Mouse (Mus musculus): Measurements from ENCODE around the gene Tmem229b. TPM values are rescaled to one million over a fixed set of nuclear protein-coding genes. Genes with fewer than 3 reads are reported as not detected.

Gene Tmem229b
- polyA plus RNA-seq, 1 experiment = 2.6 TPM

DNA sequence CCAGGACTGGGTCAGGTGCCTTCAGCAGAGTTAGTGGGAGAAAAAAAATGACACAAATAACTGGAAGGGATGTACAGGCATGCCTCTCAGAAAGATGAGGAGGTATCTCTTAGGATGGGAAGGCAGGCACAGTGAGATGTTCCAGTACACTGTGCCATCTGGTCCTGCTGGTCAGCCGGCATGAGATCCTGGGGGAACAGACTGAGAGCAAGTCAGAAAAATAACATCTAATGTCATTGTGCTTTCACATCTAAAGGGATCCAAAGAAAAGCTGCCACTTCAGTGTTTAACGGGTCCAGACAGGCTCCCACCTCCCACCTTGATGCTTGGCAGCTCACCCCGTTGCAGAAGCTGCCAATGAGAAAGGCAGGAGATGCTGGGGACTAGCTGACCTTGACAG, 54.9 kb downstream of the Tmem229b start:
- Histone ChIP-seq H3K4me1 (ENCODE audit: control insufficient read depth, insufficient read depth, low read length) (no peaks in the 10 kb centered on the region), H3K27me3 (ENCODE audit: control insufficient read depth, insufficient read depth, low read length) (no peaks in the 10 kb centered on the region), H3K36me3 (ENCODE audit: control insufficient read depth, insufficient read depth, low read length) (no peaks in the 10 kb centered on the region), H3K27ac (ENCODE audit: control insufficient read depth, insufficient read depth, low read depth, low read length) (no peak overlapping the region), H3K4me3 (ENCODE audit: control insufficient read depth, low read depth, low read length) (no peak overlapping the region)
- no peak for TF ChIP-seq POLR2A (IDR thresholded peaks at IDR 0.05; ENCODE audit: control insufficient read depth, low read depth, low read length)
- no peak for TF ChIP-seq CTCF (IDR thresholded peaks at IDR 0.05; ENCODE audit: control insufficient read depth, insufficient read depth, insufficient replicate concordance, low read depth, low read length)

DNA sequence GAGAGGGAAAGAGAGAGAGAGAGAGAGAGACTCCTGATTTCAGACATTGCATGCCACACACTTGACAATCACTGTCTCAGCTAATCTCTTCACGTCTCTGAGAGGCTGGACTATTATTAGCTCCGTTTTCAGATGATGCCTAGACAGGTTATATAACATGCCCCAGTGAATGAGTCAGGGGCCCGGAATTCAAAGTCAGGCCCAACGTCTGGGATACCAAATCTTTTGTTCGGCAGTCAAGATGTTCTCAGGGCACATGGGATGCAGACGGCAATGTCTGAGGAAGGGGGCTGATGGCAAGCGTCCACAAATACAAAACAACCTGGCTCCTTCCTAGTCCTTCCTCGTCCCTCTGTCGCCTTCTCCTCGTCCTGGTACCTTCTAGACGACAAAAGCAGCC, 55.4 kb downstream of the Tmem229b start:
- TF ChIP-seq CTCF (IDR thresholded peaks at IDR 0.05; ENCODE audit: control insufficient read depth, insufficient read depth, insufficient replicate concordance, low read depth, low read length) = no peak
- no peak for TF ChIP-seq POLR2A (IDR thresholded peaks at IDR 0.05; ENCODE audit: control insufficient read depth, low read depth, low read length)
- H3K27me3 ChIP-seq (ENCODE audit: control insufficient read depth, insufficient read depth, low read length) = no peaks in the 10 kb centered on the region
- no peaks in the 10 kb centered on the region for H3K4me1 ChIP-seq (ENCODE audit: control insufficient read depth, insufficient read depth, low read length)
- H3K4me3 ChIP-seq (ENCODE audit: control insufficient read depth, low read depth, low read length) = no peak overlapping the region
- no peaks in the 10 kb centered on the region for H3K36me3 ChIP-seq (ENCODE audit: control insufficient read depth, insufficient read depth, low read length)
- H3K27ac ChIP-seq (ENCODE audit: control insufficient read depth, insufficient read depth, low read depth, low read length) = no peak overlapping the region

DNA sequence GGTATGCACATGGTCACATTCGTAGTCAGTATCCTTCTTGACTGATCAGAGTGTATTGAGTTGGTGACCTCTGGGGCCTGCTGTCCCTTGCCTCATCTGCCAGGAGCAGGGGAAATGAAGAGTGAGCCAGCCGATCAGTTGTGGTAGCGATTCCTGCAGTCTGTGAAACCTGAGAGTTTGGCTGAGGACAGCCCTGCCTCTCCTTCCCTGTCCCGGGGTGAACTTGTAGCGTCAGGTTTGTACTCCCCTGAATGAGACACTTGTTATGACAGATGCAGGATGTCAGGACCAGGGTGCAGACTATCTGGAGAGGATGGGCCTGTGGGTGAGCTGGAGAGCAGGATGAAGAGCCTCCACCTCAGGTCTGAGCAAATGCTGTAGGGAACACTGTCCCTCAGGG, 59.8 kb downstream of the Tmem229b start:
- Histone ChIP-seq H3K4me1 (ENCODE audit: control insufficient read depth, insufficient read depth, low read length) (no peaks in the 10 kb centered on the region), H3K27ac (ENCODE audit: control insufficient read depth, insufficient read depth, low read depth, low read length) (no peak overlapping the region), H3K4me3 (ENCODE audit: control insufficient read depth, low read depth, low read length) (no peak overlapping the region), H3K27me3 (ENCODE audit: control insufficient read depth, insufficient read depth, low read length) (no peaks in the 10 kb centered on the region), H3K36me3 (ENCODE audit: control insufficient read depth, insufficient read depth, low read length) (no peaks in the 10 kb centered on the region)
- no peak for TF ChIP-seq POLR2A (IDR thresholded peaks at IDR 0.05; ENCODE audit: control insufficient read depth, low read depth, low read length)
- TF ChIP-seq CTCF (IDR thresholded peaks at IDR 0.05; ENCODE audit: control insufficient read depth, insufficient read depth, insufficient replicate concordance, low read depth, low read length) = no peak

DNA sequence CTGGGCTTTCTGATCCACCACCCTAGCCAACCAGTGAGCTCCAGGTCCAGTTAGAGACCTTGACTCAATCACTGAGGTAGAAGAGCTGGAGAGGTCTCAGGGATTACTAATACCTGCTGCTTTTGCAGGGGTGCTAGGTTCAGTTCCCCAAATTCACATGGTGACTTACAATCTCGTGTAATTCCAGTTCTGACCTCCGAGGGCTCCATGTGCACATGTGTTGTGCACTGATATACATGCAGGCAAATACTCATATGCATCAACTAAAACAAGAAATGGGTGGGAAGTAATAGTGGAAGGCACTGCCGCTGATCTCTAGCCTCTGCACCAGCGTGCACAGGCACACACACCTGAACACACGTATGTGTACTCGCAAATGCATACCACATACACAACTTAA, 60.3 kb downstream of the Tmem229b start:
- TF ChIP-seq POLR2A (IDR thresholded peaks at IDR 0.05; ENCODE audit: control insufficient read depth, low read depth, low read length) (no peak), CTCF (IDR thresholded peaks at IDR 0.05; ENCODE audit: control insufficient read depth, insufficient read depth, insufficient replicate concordance, low read depth, low read length) (no peak)
- H3K27me3 ChIP-seq (ENCODE audit: control insufficient read depth, insufficient read depth, low read length) = no peaks in the 10 kb centered on the region
- no peaks in the 10 kb centered on the region for H3K36me3 ChIP-seq (ENCODE audit: control insufficient read depth, insufficient read depth, low read length)
- H3K27ac ChIP-seq (ENCODE audit: control insufficient read depth, insufficient read depth, low read depth, low read length) = no peak overlapping the region
- H3K4me3 ChIP-seq (ENCODE audit: control insufficient read depth, low read depth, low read length) = no peak overlapping the region
- H3K4me1 ChIP-seq (ENCODE audit: control insufficient read depth, insufficient read depth, low read length) = no peaks in the 10 kb centered on the region

DNA sequence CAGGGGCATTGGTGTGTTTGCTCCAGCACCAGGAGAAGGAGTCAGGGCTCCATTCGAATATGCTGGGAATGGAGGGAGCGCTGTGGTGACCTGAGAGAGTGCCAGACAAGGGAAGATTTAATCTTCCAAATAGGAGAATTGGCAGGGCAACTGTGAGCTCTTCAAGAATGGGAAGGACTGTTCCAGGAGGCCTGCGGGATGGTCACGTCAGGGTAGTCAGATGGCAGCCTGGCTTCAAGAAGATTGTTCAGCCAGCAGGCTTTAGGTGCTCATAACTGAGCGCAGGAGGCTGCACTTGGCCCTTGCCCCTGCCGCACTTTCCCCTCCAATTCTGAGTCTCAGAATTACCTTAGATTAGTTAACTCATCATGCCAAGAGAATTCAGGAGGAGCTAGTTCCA, 64.5 kb downstream of the Tmem229b start:
- H3K27me3 ChIP-seq (ENCODE audit: control insufficient read depth, insufficient read depth, low read length) = no peaks in the 10 kb centered on the region
- TF ChIP-seq POLR2A (IDR thresholded peaks at IDR 0.05; ENCODE audit: control insufficient read depth, low read depth, low read length) (no peak), CTCF (IDR thresholded peaks at IDR 0.05; ENCODE audit: control insufficient read depth, insufficient read depth, insufficient replicate concordance, low read depth, low read length) (no peak)
- H3K27ac ChIP-seq (ENCODE audit: control insufficient read depth, insufficient read depth, low read depth, low read length) = no peak overlapping the region
- H3K36me3 ChIP-seq (ENCODE audit: control insufficient read depth, insufficient read depth, low read length) = no peaks in the 10 kb centered on the region
- H3K4me1 ChIP-seq (ENCODE audit: control insufficient read depth, insufficient read depth, low read length) = no peaks in the 10 kb centered on the region
- H3K4me3 ChIP-seq (ENCODE audit: control insufficient read depth, low read depth, low read length) = no peak overlapping the region

DNA sequence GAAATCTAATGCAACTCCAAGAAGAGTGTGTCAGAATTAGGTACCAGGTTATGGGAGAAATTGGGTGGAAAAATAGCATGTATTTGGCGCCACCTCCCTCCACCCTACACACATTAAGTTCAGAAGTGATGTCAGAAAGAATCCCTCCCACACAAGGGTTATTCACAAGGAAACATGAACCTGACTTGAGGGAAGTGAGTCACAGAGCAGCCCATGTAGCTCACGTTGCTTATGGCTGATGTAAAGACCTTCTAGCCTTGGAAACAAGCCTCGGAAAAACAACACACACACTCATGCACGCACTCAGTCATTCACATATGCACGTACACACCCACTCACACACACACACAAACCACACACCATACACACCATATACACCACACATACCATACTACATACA, 67.3 kb downstream of the Tmem229b start:
- Histone ChIP-seq H3K36me3 (ENCODE audit: control insufficient read depth, insufficient read depth, low read length) (no peaks in the 10 kb centered on the region), H3K27me3 (ENCODE audit: control insufficient read depth, insufficient read depth, low read length) (no peaks in the 10 kb centered on the region), H3K4me1 (ENCODE audit: control insufficient read depth, insufficient read depth, low read length) (no peaks in the 10 kb centered on the region), H3K4me3 (ENCODE audit: control insufficient read depth, low read depth, low read length) (no peak overlapping the region), H3K27ac (ENCODE audit: control insufficient read depth, insufficient read depth, low read depth, low read length) (no peak overlapping the region)
- TF ChIP-seq CTCF (IDR thresholded peaks at IDR 0.05; ENCODE audit: control insufficient read depth, insufficient read depth, insufficient replicate concordance, low read depth, low read length) (no peak), POLR2A (IDR thresholded peaks at IDR 0.05; ENCODE audit: control insufficient read depth, low read depth, low read length) (no peak)

DNA sequence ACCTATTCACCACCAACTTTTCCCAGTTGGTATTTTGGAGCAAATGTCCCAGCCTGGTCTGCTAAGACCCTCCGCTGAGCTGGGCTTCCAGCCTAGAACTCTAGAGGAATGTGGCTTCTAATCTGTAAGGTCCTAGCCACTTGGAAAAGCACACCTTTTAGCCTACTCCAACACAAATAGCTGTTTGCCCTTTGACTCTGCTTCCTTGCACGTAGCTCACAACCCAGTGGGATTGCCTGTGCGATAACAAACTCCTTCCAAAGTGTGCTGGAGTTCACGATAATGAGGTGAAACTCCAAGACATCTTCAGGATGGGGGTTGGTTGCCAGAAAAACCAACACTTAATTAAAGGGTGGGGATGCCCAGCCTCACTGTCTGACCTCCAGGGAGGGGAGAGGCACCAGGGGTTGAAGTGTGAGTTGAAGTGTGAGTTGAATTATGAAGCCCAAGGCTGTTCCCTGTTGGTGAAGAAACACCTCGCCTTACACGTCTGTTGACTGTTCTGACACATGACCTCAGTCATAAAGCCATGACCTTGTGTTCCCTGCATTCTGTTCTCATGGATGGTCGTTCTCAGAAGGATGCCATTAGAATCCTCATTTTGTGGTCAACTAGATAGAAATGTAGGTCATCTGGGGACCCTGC, 67.9 kb downstream of the Tmem229b start:
- H3K4me3 ChIP-seq (ENCODE audit: control insufficient read depth, low read depth, low read length) = no peak overlapping the region
- TF ChIP-seq POLR2A (IDR thresholded peaks at IDR 0.05; ENCODE audit: control insufficient read depth, low read depth, low read length) = no peak
- TF ChIP-seq CTCF (IDR thresholded peaks at IDR 0.05; ENCODE audit: control insufficient read depth, insufficient read depth, insufficient replicate concordance, low read depth, low read length) = no peak
- no peaks in the 10 kb centered on the region for H3K4me1 ChIP-seq (ENCODE audit: control insufficient read depth, insufficient read depth, low read length)
- no peaks in the 10 kb centered on the region for H3K27me3 ChIP-seq (ENCODE audit: control insufficient read depth, insufficient read depth, low read length)
- no peaks in the 10 kb centered on the region for H3K36me3 ChIP-seq (ENCODE audit: control insufficient read depth, insufficient read depth, low read length)
- H3K27ac ChIP-seq (ENCODE audit: control insufficient read depth, insufficient read depth, low read depth, low read length) = no peak overlapping the region

DNA sequence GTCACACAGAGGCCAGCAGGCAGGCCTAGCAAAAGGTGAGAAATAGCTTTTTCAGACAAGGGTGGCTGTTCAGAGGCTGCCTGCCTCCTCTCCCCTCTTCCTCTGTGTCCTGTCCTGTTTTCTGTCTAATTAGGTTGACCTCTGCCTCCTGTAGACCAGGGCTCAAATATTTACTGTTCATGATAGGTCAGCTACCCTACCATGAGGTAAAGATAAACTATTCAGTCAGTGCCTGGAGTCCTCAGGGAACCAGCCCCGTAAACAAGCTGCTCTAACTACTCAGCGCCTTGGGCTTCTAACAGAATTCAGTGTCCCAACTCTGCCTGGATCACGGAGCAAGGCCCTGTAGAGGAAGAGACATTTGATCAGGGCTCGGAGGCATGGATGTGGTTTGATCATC, 70.9 kb downstream of the Tmem229b start:
- no peaks in the 10 kb centered on the region for H3K4me1 ChIP-seq (ENCODE audit: control insufficient read depth, insufficient read depth, low read length)
- H3K27me3 ChIP-seq (ENCODE audit: control insufficient read depth, insufficient read depth, low read length) = no peaks in the 10 kb centered on the region
- TF ChIP-seq POLR2A (IDR thresholded peaks at IDR 0.05; ENCODE audit: control insufficient read depth, low read depth, low read length) = no peak
- no peak for TF ChIP-seq CTCF (IDR thresholded peaks at IDR 0.05; ENCODE audit: control insufficient read depth, insufficient read depth, insufficient replicate concordance, low read depth, low read length)
- no peak overlapping the region for H3K27ac ChIP-seq (ENCODE audit: control insufficient read depth, insufficient read depth, low read depth, low read length)
- no peak overlapping the region for H3K4me3 ChIP-seq (ENCODE audit: control insufficient read depth, low read depth, low read length)
- no peaks in the 10 kb centered on the region for H3K36me3 ChIP-seq (ENCODE audit: control insufficient read depth, insufficient read depth, low read length)

Data from testis, adult 2 months (tissue).